Mouse (Mus musculus): Measurements from ENCODE around the gene Mynn. TPM values are rescaled to one million over a fixed set of nuclear protein-coding genes. Genes with fewer than 3 reads are reported as not detected.
A peak's percentile ranks its signal among the peaks of the same experiment; 100 is the strongest.
"Not testable (repeated sequence)": the region's sequence is repeated elsewhere in the genome, so short reads cannot be mapped to it uniquely, and the experiment has no call there.

The Mynn gene
- total RNA-seq (2017), result 46.1 and 48.2 TPM in 2 replicates

GRCm38 (mm10) chr3:30602065-30602739 lies at the start of gene Mynn:
TSS of gene Mynn (plus strand) at chr3:30602065.
- ATAC-seq (replicated peaks in 1 of 2; ENCODE audit: insufficient read depth in 1 of 2, low FRiP score in 2 of 2, low TSS enrichment in 1 of 2, low read depth in 1 of 2, poor library complexity in 2 of 2, severe bottlenecking in 2 of 2), result peak; percentile 85 to 87

- ATAC-seq (replicated peaks in 1 of 2; ENCODE audit: insufficient read depth in 1 of 2, low FRiP score in 2 of 2, low TSS enrichment in 1 of 2, low read depth in 1 of 2, poor library complexity in 2 of 2, severe bottlenecking in 2 of 2), result no peak
Observed at GRCm38 (mm10) chr3:30553741-30554140, 48.1 kb upstream of the Mynn start.

DNA sequence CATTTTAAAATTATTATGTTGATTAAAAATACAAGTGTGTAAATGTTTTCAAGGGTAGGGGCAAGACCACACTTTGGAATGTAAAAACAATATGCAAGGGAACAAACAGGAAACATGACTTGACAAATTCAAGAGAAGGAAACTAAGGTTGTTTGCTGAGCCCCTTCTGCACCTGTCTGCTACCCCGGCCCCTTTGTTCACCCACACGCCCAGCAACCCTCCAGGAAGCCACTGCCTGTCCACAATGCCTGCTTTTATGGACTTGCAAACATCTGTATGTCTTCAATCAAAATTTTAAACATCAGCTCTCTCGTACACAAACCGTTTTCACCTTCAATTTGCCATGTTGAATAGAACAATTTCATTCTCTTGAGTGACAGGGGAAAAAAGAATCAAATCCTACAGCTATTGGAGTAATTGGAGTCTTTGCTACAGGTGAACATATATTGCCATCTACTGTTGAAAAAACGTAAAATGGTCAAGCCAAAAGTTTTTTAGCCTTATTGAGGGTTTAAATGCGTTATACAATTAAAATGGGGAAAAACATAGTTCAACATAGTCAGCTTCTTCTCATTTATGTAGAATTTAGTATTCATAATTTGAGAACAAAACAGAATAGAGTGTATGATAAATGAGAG lies 41.1 kb upstream of the Mynn start:
- ATAC-seq (replicated peaks in 1 of 2; ENCODE audit: insufficient read depth in 1 of 2, low FRiP score in 2 of 2, low TSS enrichment in 1 of 2, low read depth in 1 of 2, poor library complexity in 2 of 2, severe bottlenecking in 2 of 2), result no peak

- not testable (repeated sequence) for ATAC-seq (replicated peaks in 1 of 2; ENCODE audit: insufficient read depth in 1 of 2, low FRiP score in 2 of 2, low TSS enrichment in 1 of 2, low read depth in 1 of 2, poor library complexity in 2 of 2, severe bottlenecking in 2 of 2)
Observed at GRCm38 (mm10) chr3:30566333-30566732, 35.5 kb upstream of the Mynn start.

DNA sequence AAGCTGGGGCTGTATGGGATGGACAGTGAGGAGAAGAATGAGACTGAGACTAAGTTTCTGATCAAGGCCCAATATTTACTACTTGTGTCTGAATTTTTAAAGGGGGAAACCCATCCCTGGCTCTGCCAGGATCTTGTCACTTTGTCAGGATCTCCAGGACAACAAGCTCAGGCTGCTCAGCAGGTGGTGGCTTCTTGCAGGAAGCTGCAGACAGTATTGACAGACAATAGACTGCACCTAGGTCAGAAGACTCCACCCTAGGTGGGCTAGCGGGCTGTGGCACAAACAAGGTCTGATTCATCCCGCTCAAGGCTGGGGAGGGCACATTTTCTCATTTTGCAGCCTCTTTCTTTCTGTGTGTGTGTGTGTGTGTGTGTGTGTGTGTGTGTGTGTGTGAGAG lies 28.3 kb upstream of the Mynn start:
- ATAC-seq (replicated peaks in 1 of 2; ENCODE audit: insufficient read depth in 1 of 2, low FRiP score in 2 of 2, low TSS enrichment in 1 of 2, low read depth in 1 of 2, poor library complexity in 2 of 2, severe bottlenecking in 2 of 2), result no peak

GRCm38 (mm10) chr3:30588865-30589264 lies 13.0 kb upstream of the Mynn start:
- ATAC-seq (replicated peaks in 1 of 2; ENCODE audit: insufficient read depth in 1 of 2, low FRiP score in 2 of 2, low TSS enrichment in 1 of 2, low read depth in 1 of 2, poor library complexity in 2 of 2, severe bottlenecking in 2 of 2), result no peak

DNA sequence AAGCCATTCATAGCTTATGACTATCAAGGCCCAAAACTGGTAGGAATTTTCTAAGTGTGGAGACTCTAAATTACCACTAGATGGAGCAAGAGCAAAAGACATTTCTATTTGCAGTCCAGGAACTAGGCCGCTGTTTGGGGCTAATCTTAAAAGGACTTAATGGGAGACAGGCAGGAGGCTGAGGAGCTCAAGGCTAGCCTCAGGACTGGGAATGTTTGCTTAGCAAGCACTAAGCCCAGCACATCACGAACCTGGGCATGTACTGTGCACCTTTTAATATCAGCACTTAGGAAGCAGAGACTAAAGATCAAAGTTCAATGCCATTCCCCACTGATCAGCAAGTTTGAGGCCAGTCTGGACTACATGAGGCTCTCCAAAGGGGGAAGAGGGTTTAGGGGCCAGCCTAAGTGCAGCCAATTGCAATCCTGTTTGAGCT lies 9.4 kb upstream of the Mynn start:
- ATAC-seq (replicated peaks in 1 of 2; ENCODE audit: insufficient read depth in 1 of 2, low FRiP score in 2 of 2, low TSS enrichment in 1 of 2, low read depth in 1 of 2, poor library complexity in 2 of 2, severe bottlenecking in 2 of 2), result peak; percentile 70 to 75

GRCm38 (mm10) chr3:30593719-30594485 lies 8.0 kb upstream of the Mynn start:
- peak; percentile 51 to 53; a peak in 1 of 4 replicates for ATAC-seq (replicated peaks in 1 of 2; ENCODE audit: insufficient read depth in 1 of 2, low FRiP score in 2 of 2, low TSS enrichment in 1 of 2, low read depth in 1 of 2, poor library complexity in 2 of 2, severe bottlenecking in 2 of 2)

- peak; percentile 16 to 23; a peak in 1 of 4 replicates for ATAC-seq (replicated peaks in 1 of 2; ENCODE audit: insufficient read depth in 1 of 2, low FRiP score in 2 of 2, low TSS enrichment in 1 of 2, low read depth in 1 of 2, poor library complexity in 2 of 2, severe bottlenecking in 2 of 2)
Observed at GRCm38 (mm10) chr3:30595111-30595832, 6.6 kb upstream of the Mynn start.

DNA sequence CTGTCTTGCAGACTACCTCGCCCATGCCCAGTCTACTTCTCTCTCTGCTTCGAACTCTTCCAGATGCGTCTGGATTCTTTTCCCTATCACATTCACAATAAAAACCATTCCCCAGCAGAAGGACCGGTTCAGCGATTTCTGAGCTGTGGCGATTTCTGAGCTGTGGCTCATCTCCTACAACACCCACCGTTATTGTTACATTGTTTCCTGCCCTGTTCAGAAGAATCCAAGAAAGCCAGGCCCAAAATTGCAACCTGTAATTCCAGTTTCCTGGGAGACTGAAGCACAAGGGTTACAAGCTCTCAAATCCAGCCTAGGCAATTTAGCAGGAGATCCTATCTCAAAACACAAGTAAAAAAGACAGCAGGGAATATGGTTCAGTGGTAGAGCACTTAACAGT lies 4.6 kb upstream of the Mynn start:
- no peak for ATAC-seq (replicated peaks in 1 of 2; ENCODE audit: insufficient read depth in 1 of 2, low FRiP score in 2 of 2, low TSS enrichment in 1 of 2, low read depth in 1 of 2, poor library complexity in 2 of 2, severe bottlenecking in 2 of 2)

DNA sequence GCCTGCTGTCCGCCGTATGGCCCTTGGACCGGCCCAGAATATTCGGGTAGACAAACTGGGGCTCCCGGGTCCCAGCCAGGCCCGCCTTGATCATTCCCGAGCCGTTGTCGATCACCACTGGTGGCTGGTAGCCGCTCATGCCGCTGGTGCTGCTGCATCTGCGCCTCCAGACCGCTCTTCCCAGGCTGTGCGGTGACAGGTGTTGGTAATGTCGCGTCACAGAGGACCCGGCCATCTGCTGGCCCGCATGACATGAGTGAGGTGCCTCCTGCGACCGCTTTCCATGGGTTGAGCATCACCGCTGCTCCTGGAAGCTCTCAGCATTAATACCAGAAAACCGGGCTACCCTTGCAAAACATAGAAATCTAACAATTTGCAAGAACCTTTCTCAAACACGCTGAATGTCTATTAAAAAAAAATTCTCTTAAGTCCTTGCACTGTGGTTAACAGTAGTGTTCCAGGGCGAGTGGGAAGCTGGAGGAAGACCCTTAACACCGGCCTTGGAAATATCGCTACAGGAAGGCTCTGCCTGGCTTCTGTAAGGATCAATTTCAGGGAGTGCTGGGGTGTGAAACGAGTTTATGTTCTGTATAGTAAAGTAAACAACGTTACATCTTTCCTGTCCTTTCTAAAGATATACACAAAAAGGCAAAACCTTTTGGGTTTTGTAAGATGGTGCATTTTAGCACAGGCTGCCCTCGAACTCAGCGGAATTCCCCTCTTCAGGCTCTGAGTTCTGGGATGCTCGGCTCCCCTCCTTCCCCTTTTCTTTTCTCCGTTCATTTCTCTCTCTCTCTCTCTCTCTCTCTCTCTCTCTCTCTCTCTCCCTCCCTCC lies 1.9 kb upstream of the Mynn start, which contains the start of gene Actrt3:
Gene Actrt3, minus strand, starts transcription at position 229 of the 835 bp plus-strand sequence.
- ATAC-seq (replicated peaks in 1 of 2; ENCODE audit: insufficient read depth in 1 of 2, low FRiP score in 2 of 2, low TSS enrichment in 1 of 2, low read depth in 1 of 2, poor library complexity in 2 of 2, severe bottlenecking in 2 of 2), result no peak

DNA sequence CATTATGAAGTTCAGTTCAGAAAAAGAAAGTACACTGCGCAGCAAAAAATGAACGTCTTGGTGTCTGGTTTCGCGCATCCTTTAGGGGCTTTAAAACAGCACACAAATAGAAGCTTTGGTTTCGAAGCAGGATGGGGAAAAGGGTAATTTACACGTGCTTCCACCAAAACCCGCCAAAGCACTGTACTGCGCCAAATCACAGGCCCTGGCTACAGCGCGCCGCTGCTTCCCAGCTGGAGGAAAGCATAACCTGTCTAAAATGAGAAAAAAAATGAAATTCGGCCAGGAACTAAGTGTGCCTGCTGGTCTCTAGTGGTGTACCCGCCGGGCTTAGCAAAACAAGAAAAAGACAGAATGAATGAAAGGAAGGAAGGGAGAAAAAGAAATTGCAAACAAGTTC lies 1.1 kb upstream of the Mynn start:
- ATAC-seq (replicated peaks in 1 of 2; ENCODE audit: insufficient read depth in 1 of 2, low FRiP score in 2 of 2, low TSS enrichment in 1 of 2, low read depth in 1 of 2, poor library complexity in 2 of 2, severe bottlenecking in 2 of 2), result no peak

- ATAC-seq (replicated peaks in 1 of 2; ENCODE audit: insufficient read depth in 1 of 2, low FRiP score in 2 of 2, low TSS enrichment in 1 of 2, low read depth in 1 of 2, poor library complexity in 2 of 2, severe bottlenecking in 2 of 2), result peak; percentile 7 to 9; a peak in 1 of 4 replicates
Observed at GRCm38 (mm10) chr3:30601175-30601574, 690 bp upstream of the Mynn start.

DNA sequence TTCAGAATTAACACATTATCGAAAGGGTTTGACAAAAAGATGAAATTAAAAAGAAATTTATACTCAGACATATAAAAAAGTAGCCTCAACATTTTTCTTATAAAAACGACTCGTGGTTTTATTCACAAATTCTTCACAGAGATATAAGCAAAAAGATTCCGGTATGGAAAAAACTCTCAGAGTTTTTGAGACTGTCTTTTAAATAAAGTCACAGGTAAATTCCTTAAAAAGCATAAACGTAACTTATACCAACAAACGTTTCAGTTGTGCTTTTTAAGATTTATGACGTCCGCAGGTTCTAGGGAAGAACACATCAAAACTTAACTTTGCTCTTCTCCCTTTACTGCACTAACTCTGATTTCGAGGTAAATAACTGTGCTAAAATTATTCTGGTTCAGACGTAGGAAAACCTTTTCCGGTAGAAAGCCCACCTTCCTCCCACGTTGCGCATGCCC lies 228 bp upstream of the Mynn start:
- ATAC-seq (replicated peaks in 1 of 2; ENCODE audit: insufficient read depth in 1 of 2, low FRiP score in 2 of 2, low TSS enrichment in 1 of 2, low read depth in 1 of 2, poor library complexity in 2 of 2, severe bottlenecking in 2 of 2), result no peak

DNA sequence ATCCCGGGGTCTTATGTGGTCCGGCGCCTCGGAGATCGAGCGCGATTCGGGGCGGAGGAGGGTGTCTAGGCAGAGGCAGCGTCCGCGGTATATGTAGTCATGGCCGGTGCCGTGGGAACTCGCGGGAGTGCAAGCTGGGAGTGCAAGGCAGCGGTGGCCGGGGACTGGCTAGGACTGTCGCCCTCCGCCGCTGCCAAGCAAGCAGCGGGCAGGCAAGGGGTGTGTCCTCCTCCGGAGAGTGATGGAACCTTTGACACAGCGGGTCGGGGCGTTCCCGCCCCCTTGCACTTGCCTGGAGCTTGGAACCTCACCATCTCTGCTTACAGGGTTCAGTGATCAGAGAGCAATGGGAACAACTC lies 854 bp downstream of the Mynn start:
- peak; percentile 43 to 63 for ATAC-seq (replicated peaks in 1 of 2; ENCODE audit: insufficient read depth in 1 of 2, low FRiP score in 2 of 2, low TSS enrichment in 1 of 2, low read depth in 1 of 2, poor library complexity in 2 of 2, severe bottlenecking in 2 of 2)

- no peak for ATAC-seq (replicated peaks in 1 of 2; ENCODE audit: insufficient read depth in 1 of 2, low FRiP score in 2 of 2, low TSS enrichment in 1 of 2, low read depth in 1 of 2, poor library complexity in 2 of 2, severe bottlenecking in 2 of 2)
Observed at GRCm38 (mm10) chr3:30603256-30603655, 1.4 kb downstream of the Mynn start.

GRCm38 (mm10) chr3:30608999-30609398 lies 7.1 kb downstream of the Mynn start:
- ATAC-seq (replicated peaks in 1 of 2; ENCODE audit: insufficient read depth in 1 of 2, low FRiP score in 2 of 2, low TSS enrichment in 1 of 2, low read depth in 1 of 2, poor library complexity in 2 of 2, severe bottlenecking in 2 of 2), result no peak

All from hematopoietic stem cell, adult 5-6 weeks (primary cell).